Mouse (Mus musculus): Measurements from ENCODE around the gene Fbxl2. TPM values are rescaled to one million over a fixed set of nuclear protein-coding genes. Genes with fewer than 3 reads are reported as not detected.

The Fbxl2 gene
- polyA plus RNA-seq, 1 experiment, result 21.8 TPM

DNA sequence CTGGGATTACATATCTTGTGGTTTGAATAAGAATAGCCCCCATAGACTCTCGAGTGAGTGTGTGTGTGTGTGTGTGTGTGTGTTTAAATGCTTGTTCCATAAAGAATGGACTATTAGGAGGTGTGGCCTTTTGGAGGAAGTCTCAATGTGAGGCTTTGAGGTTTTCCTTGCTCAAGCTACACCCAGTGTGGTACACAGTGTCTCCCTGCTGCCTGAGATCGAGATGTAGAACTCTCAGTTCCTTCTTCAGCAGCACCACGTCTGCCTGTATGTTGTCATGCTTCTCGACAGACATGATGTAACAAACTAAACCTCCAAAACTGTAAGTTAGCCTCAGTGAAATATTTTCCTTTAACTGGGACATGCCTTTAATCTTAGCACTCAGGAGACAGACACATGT lies 117.4 kb downstream of the Fbxl2 start:
- Histone ChIP-seq H3K4me3 (no peak overlapping the region), H3K36me3 (ENCODE audit: control insufficient read depth, insufficient read depth) (peaks cover 4% of the 10 kb centered on the region), H3K4me2 (ENCODE audit: low read depth) (no peak overlapping the region), H3K27me3 (ENCODE audit: control insufficient read depth, insufficient read depth, insufficient read length) (no peaks in the 10 kb centered on the region), H3ac (ENCODE audit: control insufficient read depth, insufficient read length) (no peak overlapping the region), H3K79me2 (ENCODE audit: control insufficient read depth, insufficient read depth) (peaks cover 19% of the 10 kb centered on the region)
- TF ChIP-seq MAX (IDR thresholded peaks at IDR 0.05; ENCODE audit: low read depth), result no peak
- no peak for TF ChIP-seq USF1 (IDR thresholded peaks at IDR 0.05; ENCODE audit: low read depth)
- TF ChIP-seq MYOG (IDR thresholded peaks at IDR 0.05; ENCODE audit: control insufficient read depth in 1 of 3, insufficient read depth in 1 of 3, insufficient read length in 2 of 3, low read depth in 2 of 3), result no peak
- TF ChIP-seq MYOD1 (IDR thresholded peaks at IDR 0.05; ENCODE audit: control insufficient read depth in 1 of 3, insufficient read length in 2 of 3, low read depth in 2 of 3), result no peak
- TF ChIP-seq POLR2AphosphoS2 (IDR thresholded peaks at IDR 0.05; ENCODE audit: insufficient read length, low read depth), result no peak
- TF ChIP-seq E2F4 (IDR thresholded peaks at IDR 0.05; ENCODE audit: insufficient read depth), result no peak
- TF ChIP-seq REST (IDR thresholded peaks at IDR 0.05; ENCODE audit: insufficient read depth, insufficient read length), result no peak
- no peak for TF ChIP-seq SRF (IDR thresholded peaks at IDR 0.05; ENCODE audit: control insufficient read depth, insufficient read length, low read depth)

DNA sequence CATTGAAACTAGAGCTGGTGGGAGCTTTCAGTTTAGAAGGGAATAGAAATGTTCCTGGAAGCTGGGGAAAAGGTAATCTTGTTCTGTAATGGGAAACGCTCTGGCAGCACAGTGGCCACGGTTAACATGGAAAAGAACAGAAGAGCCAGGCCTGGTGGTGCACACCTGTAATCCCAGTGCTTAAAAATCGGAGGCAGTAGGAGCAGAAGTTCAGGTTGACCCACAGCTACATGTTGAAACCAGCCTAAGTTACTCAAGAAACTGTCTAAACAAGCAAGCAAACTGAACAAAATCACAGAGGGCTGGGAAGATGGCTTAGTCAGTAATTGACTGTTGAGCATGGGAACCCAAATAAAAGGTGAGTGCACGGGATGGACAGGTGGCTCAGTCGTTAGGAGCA lies 121.1 kb downstream of the Fbxl2 start:
- H3K4me2 ChIP-seq (ENCODE audit: low read depth), result no peak overlapping the region
- no peaks in the 10 kb centered on the region for H3K27me3 ChIP-seq (ENCODE audit: control insufficient read depth, insufficient read depth, insufficient read length)
- H3ac ChIP-seq (ENCODE audit: control insufficient read depth, insufficient read length), result no peak overlapping the region
- peaks cover 4% of the 10 kb centered on the region for H3K36me3 ChIP-seq (ENCODE audit: control insufficient read depth, insufficient read depth)
- no peak for TF ChIP-seq E2F4 (IDR thresholded peaks at IDR 0.05; ENCODE audit: insufficient read depth)
- no peak for TF ChIP-seq REST (IDR thresholded peaks at IDR 0.05; ENCODE audit: insufficient read depth, insufficient read length)
- H3K79me2 ChIP-seq (ENCODE audit: control insufficient read depth, insufficient read depth), result no peaks in the 10 kb centered on the region
- H3K4me3 ChIP-seq, result no peak overlapping the region

DNA sequence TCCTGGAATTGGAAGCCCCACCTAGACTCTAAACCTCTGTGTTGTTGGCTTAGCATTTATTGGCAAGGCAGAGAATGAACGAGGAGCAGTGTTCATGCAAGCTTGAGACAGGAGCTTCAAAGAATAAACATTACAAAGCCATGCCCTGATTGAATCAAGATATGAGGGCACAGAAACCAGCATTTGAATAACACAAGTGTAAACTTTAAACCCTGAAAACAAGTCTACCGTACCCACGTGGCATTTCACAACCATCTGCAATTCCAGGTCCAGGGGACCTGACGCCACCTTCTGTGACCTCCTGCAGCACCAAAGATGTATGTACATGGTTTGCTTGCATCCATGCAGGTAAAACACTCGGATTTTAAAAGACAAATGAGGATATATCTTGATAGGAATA lies 123.3 kb downstream of the Fbxl2 start:
- Histone ChIP-seq H3K79me2 (ENCODE audit: control insufficient read depth, insufficient read depth) (no peaks in the 10 kb centered on the region), H3ac (ENCODE audit: control insufficient read depth, insufficient read length) (no peak overlapping the region), H3K4me3 (no peak overlapping the region), H3K36me3 (ENCODE audit: control insufficient read depth, insufficient read depth) (peaks cover 4% of the 10 kb centered on the region), H3K4me2 (ENCODE audit: low read depth) (no peak overlapping the region), H3K27me3 (ENCODE audit: control insufficient read depth, insufficient read depth, insufficient read length) (no peaks in the 10 kb centered on the region)
- TF ChIP-seq MYOD1 (IDR thresholded peaks at IDR 0.05; ENCODE audit: control insufficient read depth in 1 of 3, insufficient read length in 2 of 3, low read depth in 2 of 3), result no peak
- TF ChIP-seq POLR2AphosphoS2 (IDR thresholded peaks at IDR 0.05; ENCODE audit: insufficient read length, low read depth), result no peak
- no peak for TF ChIP-seq SRF (IDR thresholded peaks at IDR 0.05; ENCODE audit: control insufficient read depth, insufficient read length, low read depth)
- no peak for TF ChIP-seq TCF3 (IDR thresholded peaks at IDR 0.05; ENCODE audit: insufficient read length, low read depth)
- TF ChIP-seq CEBPB (IDR thresholded peaks at IDR 0.05; ENCODE audit: insufficient read depth, poor library complexity, severe bottlenecking), result no peak

DNA sequence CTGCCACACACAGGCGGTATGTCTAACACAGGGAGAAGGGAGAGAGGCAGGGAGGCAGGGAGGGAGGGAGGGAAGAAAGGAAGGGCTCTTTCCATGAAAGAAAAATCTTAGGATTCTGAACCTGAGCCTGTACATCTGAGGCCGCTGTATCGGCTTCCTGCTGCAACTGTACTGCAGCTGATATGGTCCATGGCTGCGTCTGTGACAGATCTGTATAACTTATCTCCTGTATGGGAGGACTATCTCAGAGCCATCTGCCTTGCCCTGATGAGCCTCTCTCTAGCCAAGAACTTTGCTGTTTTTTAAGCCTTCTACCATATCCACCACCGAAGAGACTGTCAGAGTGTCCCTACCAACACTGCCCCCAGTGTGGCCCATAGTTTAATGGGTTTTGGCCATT lies 130.2 kb downstream of the Fbxl2 start:
- Histone ChIP-seq H3K27me3 (ENCODE audit: control insufficient read depth, insufficient read depth, insufficient read length) (no peaks in the 10 kb centered on the region), H3ac (ENCODE audit: control insufficient read depth, insufficient read length) (no peak overlapping the region), H3K4me3 (no peak overlapping the region), H3K79me2 (ENCODE audit: control insufficient read depth, insufficient read depth) (no peaks in the 10 kb centered on the region), H3K36me3 (ENCODE audit: control insufficient read depth, insufficient read depth) (peaks cover 12% of the 10 kb centered on the region), H3K4me2 (ENCODE audit: low read depth) (no peak overlapping the region)
- TF ChIP-seq POLR2A (IDR thresholded peaks at IDR 0.05; ENCODE audit: insufficient read length, low read depth), result no peak
- TF ChIP-seq USF1 (IDR thresholded peaks at IDR 0.05; ENCODE audit: low read depth), result no peak
- TF ChIP-seq MYOD1 (IDR thresholded peaks at IDR 0.05; ENCODE audit: control insufficient read depth in 1 of 3, insufficient read length in 2 of 3, low read depth in 2 of 3), result no peak
- TF ChIP-seq MYOG (IDR thresholded peaks at IDR 0.05; ENCODE audit: control insufficient read depth in 1 of 3, insufficient read depth in 1 of 3, insufficient read length in 2 of 3, low read depth in 2 of 3), result no peak
- TF ChIP-seq TCF12 (IDR thresholded peaks at IDR 0.05; ENCODE audit: insufficient read depth, poor library complexity, severe bottlenecking), result no peak
- TF ChIP-seq CEBPB (IDR thresholded peaks at IDR 0.05; ENCODE audit: insufficient read depth, poor library complexity, severe bottlenecking), result no peak
- TF ChIP-seq POLR2AphosphoS2 (IDR thresholded peaks at IDR 0.05; ENCODE audit: insufficient read length, low read depth), result no peak
- TF ChIP-seq TCF3 (IDR thresholded peaks at IDR 0.05; ENCODE audit: insufficient read length, low read depth), result no peak
- TF ChIP-seq REST (IDR thresholded peaks at IDR 0.05; ENCODE audit: insufficient read depth, insufficient read length), result no peak
- TF ChIP-seq SRF (IDR thresholded peaks at IDR 0.05; ENCODE audit: control insufficient read depth, insufficient read length, low read depth), result no peak
- TF ChIP-seq MAX (IDR thresholded peaks at IDR 0.05; ENCODE audit: low read depth), result no peak
- TF ChIP-seq E2F4 (IDR thresholded peaks at IDR 0.05; ENCODE audit: insufficient read depth), result no peak

Other genes with a start within 250 kb of the Fbxl2 start
- 31.1 TPM for gene Ubp1, start 115.3 kb downstream of the Fbxl2 start, polyA plus RNA-seq (2012; fragmentation: generic; extraction: Trizol)
- gene Susd5, start 10.9 kb upstream of the Fbxl2 start, polyA plus RNA-seq (2012; fragmentation: generic; extraction: Trizol), result 2.5 TPM

Data from myocyte (in vitro differentiated cells).